Mouse (Mus musculus): Measurements from ENCODE around the gene Igfbp7.

Gene Igfbp7

GRCm38 (mm10) chr5:77404941-77405340, 2.9 kb downstream of the Igfbp7 start:
- no peak for DNase-seq

DNA sequence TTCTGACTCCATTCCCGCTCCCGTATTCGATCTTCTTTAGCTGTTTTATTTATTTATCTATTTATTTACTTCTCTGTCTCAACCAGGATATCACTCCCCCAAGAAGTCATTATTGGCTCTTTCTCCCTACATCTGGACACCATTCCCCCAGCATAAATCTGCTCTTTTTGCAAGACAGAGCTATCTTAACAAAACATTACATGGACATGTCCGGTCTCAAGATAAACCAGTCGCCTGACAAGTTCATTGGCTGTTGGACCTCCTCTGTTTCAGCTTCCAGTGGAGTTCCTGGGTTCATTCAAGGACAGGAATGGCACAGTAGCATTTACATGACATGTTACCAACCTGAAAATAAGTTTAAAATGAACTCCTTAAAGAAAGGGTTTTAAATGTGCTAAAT, 4.9 kb downstream of the Igfbp7 start:
- no peak for DNase-seq

- no peak for DNase-seq
Observed at GRCm38 (mm10) chr5:77402137-77402536, 5.7 kb downstream of the Igfbp7 start.

DNA sequence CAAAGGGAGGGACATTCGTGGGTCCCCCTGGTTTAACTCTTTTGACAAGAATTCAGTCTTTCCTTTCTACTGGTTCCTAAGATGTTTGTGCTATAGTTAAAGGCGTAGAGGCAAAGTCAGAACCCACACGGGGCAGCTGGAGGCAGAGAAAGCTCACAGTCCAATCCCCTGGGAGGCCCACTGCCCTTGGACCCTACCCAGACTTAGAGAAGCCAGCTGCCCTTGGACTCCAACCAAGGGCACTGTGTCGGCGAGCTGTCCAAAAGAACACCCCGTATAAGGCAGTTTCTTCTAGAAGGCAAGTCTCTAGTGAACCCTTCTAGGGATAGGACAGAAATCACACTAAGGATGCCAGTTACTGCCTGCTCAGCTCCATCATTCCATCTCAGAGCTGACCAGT, 7.0 kb downstream of the Igfbp7 start:
- no peak for DNase-seq

DNA sequence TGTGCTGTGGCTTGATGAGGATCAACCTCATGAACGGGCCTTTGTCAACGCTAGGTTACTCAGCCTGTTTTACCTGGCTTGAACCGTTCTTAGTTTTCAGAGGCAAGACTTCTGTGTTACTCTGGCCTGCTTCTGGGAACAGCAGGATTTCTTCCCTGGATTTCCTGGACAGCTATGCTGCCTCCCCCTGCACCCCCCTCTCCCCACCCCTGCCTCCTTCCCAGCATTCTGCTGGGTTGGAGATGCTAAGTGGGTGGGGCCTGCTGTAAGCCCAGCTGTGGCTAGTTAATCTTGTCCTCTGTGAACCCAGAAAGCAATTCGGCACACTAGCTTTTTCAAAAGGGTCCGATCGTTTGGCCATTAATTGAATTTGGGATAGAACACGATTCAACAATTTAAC, 7.7 kb downstream of the Igfbp7 start:
- DNase-seq, result no peak

- DNase-seq, result no peak
Observed at GRCm38 (mm10) chr5:77399076-77399475, 8.8 kb downstream of the Igfbp7 start.

DNA sequence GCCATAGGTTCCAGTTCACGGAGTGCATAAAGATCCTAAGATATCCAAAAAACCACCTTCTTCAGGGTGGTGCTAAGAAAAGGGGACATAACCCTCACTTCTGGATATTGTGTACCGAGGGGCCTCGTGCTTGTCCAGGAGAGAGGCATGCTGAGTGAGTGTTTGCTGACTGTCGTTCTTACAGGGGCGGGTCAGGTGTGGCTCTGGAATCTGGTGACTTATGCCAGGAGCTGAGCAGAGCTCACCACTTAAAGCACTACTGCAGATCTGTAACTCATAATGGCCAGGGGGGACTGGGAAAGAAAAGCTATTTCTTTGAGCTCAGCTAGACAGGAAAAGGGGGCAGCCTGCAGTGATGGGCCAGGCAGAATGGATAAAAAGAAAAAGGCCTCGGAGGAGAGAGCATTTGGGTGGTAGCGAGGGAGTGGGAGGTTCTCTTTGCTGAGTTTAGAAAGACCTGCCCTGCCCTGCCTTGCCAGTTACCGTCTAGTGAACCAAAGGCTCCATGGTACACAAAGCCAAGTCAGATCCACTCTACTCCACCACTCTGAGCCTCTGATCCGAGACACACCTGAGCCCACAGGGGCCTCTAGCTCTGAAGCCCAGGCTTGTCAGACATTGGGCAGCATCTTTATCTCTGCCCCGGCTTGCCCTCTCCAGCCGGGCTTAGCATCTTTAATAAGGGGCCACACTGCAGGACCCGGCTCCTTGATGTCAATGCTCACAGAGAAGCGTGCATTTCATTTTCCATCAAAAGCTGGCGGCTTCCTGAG, 9.4 kb downstream of the Igfbp7 start:
- DNase-seq, result no peak

GRCm38 (mm10) chr5:77393990-77394618, 13.7 kb downstream of the Igfbp7 start:
- DNase-seq, result no peak

DNA sequence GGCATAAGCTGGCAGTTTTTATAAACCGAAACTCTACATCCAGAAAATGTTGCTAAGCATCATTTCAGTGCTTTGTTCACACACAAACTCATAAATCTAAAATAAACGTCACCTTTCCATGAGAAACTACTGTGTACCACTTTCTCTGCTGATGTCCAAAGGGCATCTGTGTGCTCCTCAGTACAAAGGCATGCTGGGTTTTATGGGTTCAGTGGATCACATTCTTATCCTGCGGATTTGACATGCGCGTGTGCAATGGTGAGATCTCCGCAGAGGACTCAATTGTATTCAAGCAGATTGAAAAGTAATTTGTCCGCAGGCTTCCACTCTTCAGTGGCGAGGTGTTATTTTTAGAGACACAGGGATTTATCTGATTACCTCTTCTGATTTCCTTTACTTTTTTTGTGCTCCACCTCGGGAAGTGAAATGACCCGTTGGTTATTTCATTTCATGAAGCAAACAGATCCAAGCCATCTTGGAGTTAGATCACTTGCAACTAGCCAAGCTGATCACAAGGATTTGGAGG, 14.7 kb downstream of the Igfbp7 start:
- no peak for DNase-seq

GRCm38 (mm10) chr5:77390272-77390671, 17.6 kb downstream of the Igfbp7 start:
- DNase-seq, result no peak

GRCm38 (mm10) chr5:77388359-77388758, 19.5 kb downstream of the Igfbp7 start:
- DNase-seq, result no peak

- no peak for DNase-seq
Observed at GRCm38 (mm10) chr5:77387414-77387704, 20.5 kb downstream of the Igfbp7 start.

DNA sequence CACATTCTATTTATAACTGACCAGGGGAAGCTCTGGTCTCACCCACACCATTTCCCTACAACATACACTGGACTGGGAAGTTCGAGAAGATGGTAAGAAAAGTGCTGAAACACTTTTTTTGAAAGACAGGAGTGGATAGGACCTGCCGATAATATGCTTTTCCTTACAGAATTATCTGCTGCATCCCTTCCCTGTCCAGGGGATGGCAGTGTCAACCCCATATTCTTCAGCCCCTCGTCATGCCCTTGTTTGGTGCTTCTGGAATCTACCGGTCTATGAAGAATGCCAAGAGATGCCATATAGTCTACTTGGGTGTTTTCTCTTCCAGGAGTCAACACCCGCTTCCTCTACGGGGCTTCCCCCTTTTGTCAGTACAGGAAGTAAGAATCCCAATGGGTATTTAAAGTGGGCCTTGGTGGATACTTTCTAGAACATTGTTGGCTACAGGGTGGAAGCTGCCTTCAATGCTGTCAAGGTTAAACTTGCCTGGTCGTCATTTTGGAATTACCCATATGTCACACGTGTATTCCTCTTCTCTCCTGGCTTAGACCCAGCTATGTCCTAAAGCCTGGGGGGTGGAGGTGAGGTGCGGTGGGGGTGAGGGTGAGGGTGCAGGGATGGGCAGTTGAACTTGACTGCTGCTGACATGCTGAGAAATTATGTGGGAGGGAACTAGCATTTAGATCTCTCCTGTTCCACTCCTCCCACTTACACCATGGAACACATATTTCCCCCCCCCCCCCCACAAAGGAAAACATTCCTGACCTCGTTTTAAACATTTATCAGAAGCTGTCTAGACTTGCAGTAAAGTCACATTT, 21.0 kb downstream of the Igfbp7 start:
- no peak for DNase-seq

GRCm38 (mm10) chr5:77385900-77386595, 21.8 kb downstream of the Igfbp7 start:
- DNase-seq, result no peak

DNA sequence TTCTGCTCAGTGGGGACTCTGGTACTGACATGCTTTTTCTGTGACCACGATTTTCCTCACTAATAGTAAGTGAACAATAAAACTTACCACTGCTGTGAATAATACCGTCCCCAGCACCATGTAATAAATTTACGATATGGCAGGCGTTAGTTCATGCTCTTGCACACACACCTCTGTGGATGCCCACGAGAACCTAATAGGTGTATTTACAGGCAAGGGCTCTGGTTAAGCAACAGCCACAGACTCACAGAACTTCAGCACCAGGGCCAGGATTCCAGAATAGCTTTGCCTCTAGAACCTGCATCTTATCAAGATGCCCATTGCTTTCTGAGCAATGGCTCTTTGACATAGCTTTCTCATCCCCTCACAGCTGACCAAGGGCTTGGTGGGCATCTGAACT, 22.6 kb downstream of the Igfbp7 start:
- no peak for DNase-seq

DNA sequence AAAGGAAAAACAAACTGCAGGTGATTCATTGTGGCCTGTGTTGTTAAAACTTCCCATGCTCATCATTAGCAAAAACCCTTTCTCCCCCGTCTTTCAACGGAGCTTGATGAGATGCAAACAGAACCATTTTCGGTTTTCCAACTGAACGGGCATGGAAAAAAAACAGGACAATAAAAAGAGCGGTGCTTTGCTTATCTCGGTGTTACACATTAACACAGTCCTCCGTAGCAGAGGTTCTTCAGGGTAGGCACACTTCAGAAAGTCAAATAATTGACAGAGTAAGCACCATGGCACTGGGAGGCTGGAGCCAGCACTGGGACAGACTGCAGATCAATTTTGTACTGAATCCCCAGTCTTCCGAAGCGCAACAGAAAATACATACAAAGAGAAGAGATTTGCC, 23.1 kb downstream of the Igfbp7 start:
- DNase-seq, result no peak

DNA sequence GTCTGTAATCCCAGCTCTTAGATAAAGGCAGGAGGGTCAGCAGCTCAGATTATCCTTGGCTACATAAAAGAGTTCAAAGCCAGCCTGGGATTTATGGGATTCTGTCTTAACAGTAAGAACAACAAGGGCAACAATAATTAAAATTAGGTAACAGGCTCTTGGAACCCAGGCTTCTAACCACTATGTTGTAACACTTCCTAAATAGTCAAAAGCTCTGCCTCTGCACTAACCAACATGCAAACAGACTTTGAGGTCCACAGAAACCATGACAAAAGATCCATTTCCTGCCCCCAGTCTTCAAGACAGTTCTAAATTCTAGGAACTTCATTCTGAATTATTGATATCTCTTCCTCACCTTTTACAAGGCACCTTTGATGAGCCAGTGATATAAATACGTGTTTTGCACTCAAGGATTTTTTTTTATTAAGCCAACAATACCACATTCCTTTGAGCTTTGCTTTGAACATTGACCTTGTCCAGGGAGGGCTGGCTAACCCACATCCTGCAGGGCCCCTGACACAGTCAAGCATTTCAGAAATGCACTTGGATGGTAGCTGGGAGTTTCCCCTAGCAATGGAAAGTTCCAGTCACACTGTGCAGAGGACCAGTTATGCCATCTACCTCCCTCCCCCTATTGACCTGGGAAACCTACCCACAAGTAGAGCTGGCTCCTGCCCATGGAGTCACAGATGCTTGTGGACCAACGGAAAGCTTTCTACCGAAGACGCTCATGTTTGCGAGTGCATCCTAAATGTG, 23.9 kb downstream of the Igfbp7 start:
- DNase-seq, result no peak

DNA sequence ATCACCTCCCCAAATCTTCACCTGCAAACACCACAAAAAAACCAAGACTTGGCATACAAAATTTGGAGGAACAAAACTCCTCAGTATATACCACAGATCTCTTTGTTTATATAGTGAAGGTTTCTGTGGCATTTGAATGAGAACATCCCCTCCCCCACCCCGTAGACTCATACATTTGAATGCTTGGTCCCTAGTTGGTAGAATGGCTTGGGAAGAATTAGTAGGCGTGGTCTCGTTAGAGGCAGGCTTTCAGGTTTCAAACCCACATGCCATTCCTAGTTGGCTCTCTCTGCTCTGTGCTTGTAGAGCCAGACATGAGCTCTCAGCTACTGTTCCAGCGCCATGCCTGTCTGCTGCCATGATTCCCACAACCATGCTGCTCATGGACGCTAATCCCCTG, 26.2 kb downstream of the Igfbp7 start:
- DNase-seq, result no peak

DNA sequence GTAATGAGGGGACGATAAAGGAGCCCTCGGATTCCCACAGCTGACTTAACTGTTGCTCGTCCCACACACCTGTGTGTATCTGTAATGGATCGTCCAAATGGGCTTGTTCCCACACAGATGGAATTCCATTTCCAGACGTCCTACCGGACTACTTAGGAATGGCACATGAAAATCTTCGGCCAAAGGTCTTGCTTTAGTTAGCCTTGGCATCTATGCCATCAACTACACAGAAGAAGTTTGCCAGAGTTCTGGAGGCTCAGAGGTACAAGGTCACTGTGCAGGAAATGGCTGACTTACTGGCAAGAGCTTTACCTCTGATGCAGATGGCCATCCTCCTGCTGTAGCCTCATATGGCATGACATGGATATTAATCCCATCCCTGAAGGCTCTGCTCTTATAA, 26.6 kb downstream of the Igfbp7 start:
- DNase-seq, result no peak

GRCm38 (mm10) chr5:77380321-77380901, 27.4 kb downstream of the Igfbp7 start:
- no peak for DNase-seq

GRCm38 (mm10) chr5:77379434-77380135, 28.3 kb downstream of the Igfbp7 start:
- no peak for DNase-seq
